Mouse (Mus musculus) bone marrow macrophage, adult 2 months (primary cell): ENCODE measurements around the gene Nipa1. TPM values are rescaled to one million over a fixed set of nuclear protein-coding genes. Genes with fewer than 3 reads are reported as not detected.
A peak's percentile ranks its signal among the peaks of the same experiment; 100 is the strongest.

Experiments
- H3K27ac ChIP-seq: 2 replicates; pipeline ENCODE4 v1.5.1; 2012; ENCODE audit warnings: low read depth, low read length; ENCODE audit not compliant: insufficient read depth
- H3K4me1 ChIP-seq: 2 replicates; pipeline ENCODE4 v1.6.1; 2012; ENCODE audit warnings: low read length; ENCODE audit not compliant: control insufficient read depth, insufficient read depth
- H3K4me3 ChIP-seq: 2 replicates; pipeline ENCODE4 v1.5.1; 2012; ENCODE audit warnings: mild to moderate bottlenecking, low read length, moderate library complexity; ENCODE audit not compliant: insufficient read depth
- CTCF ChIP-seq: IDR thresholded peaks from 2 replicates; pipeline ENCODE4 v1.5.1; 2012; ENCODE audit warnings: low read depth, mild to moderate bottlenecking, low read length, moderate library complexity
- POLR2A ChIP-seq: IDR thresholded peaks from 2 replicates; pipeline ENCODE4 v1.6.1; 2012; ENCODE audit warnings: mild to moderate bottlenecking, low read depth, low read length, borderline replicate concordance
- polyA plus RNA-seq: library from polyadenylated mRNA; stranded (reverse); fragments of >200 nt; gene quantifications from 2 replicates; pipeline ENCODE4 v1.2.4, GENCODE M21; 2012; ENCODE audit not compliant: missing spikeins, insufficient read depth, insufficient read length

Nipa1 gene
- polyA plus RNA-seq, 1 experiment: 4.6 TPM

GRCm38 (mm10) chr7:55957178-55957577, 62.6 kb downstream of the Nipa1 start:
- H3K4me1 ChIP-seq: peaks cover 19% of the 10 kb centered on the region
- TF ChIP-seq CTCF (no peak), POLR2A (no peak)
- H3K27ac ChIP-seq: peak overlapping the region; percentile 38

GRCm38 (mm10) chr7:55956054-55956453, 63.7 kb downstream of the Nipa1 start:
- Histone ChIP-seq H3K4me3 (no peak overlapping the region), H3K4me1 (peaks cover 19% of the 10 kb centered on the region), H3K27ac (no peak overlapping the region)
- TF ChIP-seq POLR2A: no peak
- TF ChIP-seq CTCF: no peak

More at GRCm38 (mm10) chr7:55957178-55957577, 62.6 kb downstream of the Nipa1 start:
- no peak overlapping the region for H3K4me3 ChIP-seq

- H3K27ac ChIP-seq: no peak overlapping the region
- no peaks in the 10 kb centered on the region for H3K4me1 ChIP-seq
- no peak for TF ChIP-seq POLR2A
- H3K4me3 ChIP-seq: no peak overlapping the region
Observed at GRCm38 (mm10) chr7:55938341-55938740, 81.4 kb downstream of the Nipa1 start.

GRCm38 (mm10) chr7:55935025-55935424, 84.7 kb downstream of the Nipa1 start:
- TF ChIP-seq POLR2A (no peak), CTCF (no peak)
- no peak overlapping the region for H3K4me3 ChIP-seq

GRCm38 (mm10) chr7:55928649-55929048, 91.1 kb downstream of the Nipa1 start:
- H3K4me1 ChIP-seq: no peaks in the 10 kb centered on the region
- no peak overlapping the region for H3K27ac ChIP-seq
- TF ChIP-seq POLR2A (no peak), CTCF (no peak)
- H3K4me3 ChIP-seq: no peak overlapping the region

More at GRCm38 (mm10) chr7:55935025-55935424, 84.7 kb downstream of the Nipa1 start:
- H3K27ac ChIP-seq: no peak overlapping the region
- H3K4me1 ChIP-seq: no peaks in the 10 kb centered on the region

Other genes with a start within 250 kb of the Nipa1 start
- gene Tubgcp5, start 225.8 kb downstream of the Nipa1 start, polyA plus RNA-seq: 21.4 and 25.7 TPM in 2 replicates
- 132 and 147 TPM in 2 replicates for gene Cyfip1, start 178.2 kb downstream of the Nipa1 start, polyA plus RNA-seq
- 60.9 and 66.4 TPM in 2 replicates for gene Nipa2, start 57.5 kb downstream of the Nipa1 start, polyA plus RNA-seq
- 49.7 and 53.6 TPM in 2 replicates for gene Herc2, start 30.2 kb upstream of the Nipa1 start, polyA plus RNA-seq
- not detected in 2 replicates for gene Oca2, start 219.8 kb upstream of the Nipa1 start, polyA plus RNA-seq